Mouse (Mus musculus) lung, postnatal 0 days (tissue): Measurements from ENCODE around the gene Nr2e1. TPM values are rescaled to one million over a fixed set of nuclear protein-coding genes. Genes with fewer than 3 reads are reported as not detected.

Experiments used
- ATAC-seq: fragments of 200-750 bp; cut with Nextera tagmentation; 2 replicates; pipeline ENCODE4 v1.8.0; 2017; ENCODE audit warnings: moderate library complexity
- DNase-seq: peaks from one replicate; pipeline ENCODE4 v3.0.0-alpha.2; 2016; ENCODE audit warnings: low spot score
- H3K27ac ChIP-seq: fragments of 300-500 bp; sonication (generic); 2 replicates; pipeline ENCODE4 v1.5.1; 2014; ENCODE audit warnings: antibody characterized with exemption, mild to moderate bottlenecking, low read length, mixed read lengths
- H3K27me3 ChIP-seq: fragments of 300-500 bp; sonication (generic); replicated peaks from 2 replicates; pipeline ENCODE4 v1.6.1; 2014; ENCODE audit warnings: low read length, mixed read lengths; ENCODE audit not compliant: insufficient read depth
- H3K36me3 ChIP-seq: fragments of 300-500 bp; sonication (generic); 2 replicates; pipeline ENCODE4 v1.6.1; 2014; ENCODE audit warnings: low read length, mixed read lengths; ENCODE audit not compliant: insufficient read depth
- H3K4me1 ChIP-seq: fragments of 300-500 bp; sonication (generic); 2 replicates; pipeline ENCODE4 v1.6.1; 2014; ENCODE audit warnings: antibody characterized with exemption, low read depth, low read length, mixed read lengths; ENCODE audit not compliant: insufficient read depth
- H3K4me2 ChIP-seq: fragments of 300-500 bp; sonication (generic); replicated peaks from 2 replicates; pipeline ENCODE4 v1.6.1; 2014; ENCODE audit warnings: low read depth, mild to moderate bottlenecking, low read length, moderate library complexity, mixed read lengths
- H3K4me3 ChIP-seq: fragments of 300-500 bp; sonication (generic); 2 replicates; pipeline ENCODE4 v1.5.1; 2014; ENCODE audit warnings: low read depth, low read length
- H3K9ac ChIP-seq: fragments of 300-500 bp; sonication (generic); replicated peaks from 2 replicates; pipeline ENCODE4 v1.6.1; 2014; ENCODE audit warnings: low read depth, mild to moderate bottlenecking
- H3K9me3 ChIP-seq: fragments of 300-500 bp; sonication (generic); 2 replicates; pipeline ENCODE4 v1.6.1; 2016; ENCODE audit warnings: low read length, mixed read lengths
- CTCF ChIP-seq: IDR thresholded peaks from 2 replicates; pipeline ENCODE4 v1.5.1; 2016; ENCODE audit warnings: antibody characterized with exemption, mild to moderate bottlenecking
- EP300 ChIP-seq: IDR thresholded peaks from 2 replicates; pipeline ENCODE4 v1.6.1; 2016; ENCODE audit warnings: antibody characterized with exemption, mild to moderate bottlenecking, control low read depth
- WGBS: fragments of 180-500 bp; shearing (Covaris S2); extraction: QIAGEN DNeasy Blood & Tissue Kit; methylation state at CpG from one replicate; pipeline ENCODE4 v1.1.7; 2014; 5-methylcytosine and 5-hydroxymethylcytosine counted together
- polyA plus RNA-seq: library from polyadenylated mRNA; unstranded; fragments of >200 nt; fragmentation: Nextera tagmentation; extraction: Ambion mirVana; gene quantifications from 2 replicates; pipeline ENCODE4 v1.2.1, GENCODE M21; 2015

Gene Nr2e1
- polyA plus RNA-seq, 1 experiment from 2014 or later: not detected

DNA sequence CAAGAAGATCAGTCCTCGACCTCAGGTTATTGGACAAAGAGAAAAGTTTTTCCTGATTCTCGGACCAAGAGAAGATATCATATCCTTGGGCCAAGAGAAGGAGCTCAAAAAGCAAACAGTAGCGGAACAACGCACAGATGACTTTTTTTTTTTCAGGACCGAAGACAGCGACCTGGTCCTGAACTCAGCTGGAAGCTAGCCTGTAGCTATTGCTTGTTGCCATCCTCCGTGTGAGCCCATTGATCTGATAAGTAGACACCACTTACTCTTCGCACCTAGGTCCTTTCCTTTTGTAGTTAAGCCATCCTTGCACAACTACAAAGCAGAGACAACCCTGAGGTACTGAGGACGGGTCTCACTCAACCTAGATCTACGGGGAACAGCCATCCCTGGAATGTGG lies 8.8 kb downstream of the Nr2e1 start:
- TF ChIP-seq EP300: no peak
- TF ChIP-seq CTCF: no peak
- Histone ChIP-seq H3K27me3 (peaks cover 67% of the 10 kb centered on the region), H3K4me1 (no peaks in the 10 kb centered on the region; the same call in 1 of the 2 replicates), H3K9me3 (no peaks in the 10 kb centered on the region), H3K4me3 (no peak overlapping the region), H3K36me3 (no peaks in the 10 kb centered on the region), H3K4me2 (no peak overlapping the region), H3K9ac (no peak overlapping the region), H3K27ac (no peak overlapping the region)
- 3% methylated on average over 10 of the region's 10 CpGs for WGBS
- DNase-seq (peak; percentile 25), ATAC-seq (no peak)

DNA sequence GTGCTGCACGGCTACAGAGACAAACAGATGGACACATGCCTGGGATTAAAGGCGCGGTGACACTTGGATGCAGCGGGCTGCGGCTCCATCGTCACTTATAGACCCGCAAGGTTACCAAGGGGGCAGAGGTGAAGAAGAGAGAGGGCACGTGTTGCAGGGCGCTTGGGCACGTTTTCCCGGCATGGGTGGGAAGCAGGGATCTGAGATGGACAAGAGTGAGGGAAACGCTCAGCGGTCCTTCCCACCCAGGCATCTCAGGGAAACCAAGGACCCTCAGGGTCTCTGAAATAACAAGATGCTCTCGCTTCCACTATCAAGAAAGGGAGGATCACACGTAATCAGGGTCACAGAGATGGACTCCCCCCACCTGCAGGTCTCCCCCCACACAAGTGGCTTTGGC lies 10.5 kb downstream of the Nr2e1 start:
- DNase-seq: no peak
- Histone ChIP-seq H3K27me3 (peaks cover 53% of the 10 kb centered on the region), H3K4me2 (no peak overlapping the region)

DNA sequence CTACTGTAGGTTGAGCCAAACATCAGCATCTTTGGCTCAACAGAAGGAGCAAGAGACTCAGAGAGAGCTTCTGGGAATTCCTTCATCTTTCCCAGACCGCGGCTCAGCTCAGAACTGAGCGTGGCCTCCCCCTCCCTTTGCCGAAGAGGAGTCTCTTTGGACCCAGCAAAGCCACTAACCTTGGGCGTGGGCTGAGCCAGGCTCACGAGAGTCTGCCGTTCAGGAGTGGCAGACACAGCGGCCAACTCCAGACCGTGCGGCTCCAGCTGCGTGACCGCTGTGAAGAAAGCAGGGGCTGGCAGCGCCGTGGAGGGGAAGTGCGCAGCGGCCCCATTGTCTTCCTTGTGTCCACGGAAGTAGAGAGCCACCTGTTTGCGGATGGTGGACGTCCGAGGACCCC lies 10.9 kb downstream of the Nr2e1 start:
- Histone ChIP-seq H3K4me1 (no peaks in the 10 kb centered on the region; the same call in 1 of the 2 replicates), H3K4me2 (no peak overlapping the region), H3K36me3 (no peaks in the 10 kb centered on the region), H3K27me3 (peaks cover 49% of the 10 kb centered on the region), H3K27ac (no peak overlapping the region), H3K4me3 (no peak overlapping the region), H3K9ac (no peak overlapping the region), H3K9me3 (no peaks in the 10 kb centered on the region)
- DNase-seq (no peak), ATAC-seq (no peak)
- under 1% methylated on average over 20 of the region's 20 CpGs for WGBS
- TF ChIP-seq CTCF (no peak), EP300 (no peak)

More for the DNA sequence above, 10.5 kb downstream of the Nr2e1 start:
- 5% methylated on average over 15 of the region's 15 CpGs for WGBS
- TF ChIP-seq CTCF: no peak
- TF ChIP-seq EP300: no peak
- Histone ChIP-seq H3K9ac (no peak overlapping the region), H3K27ac (no peak overlapping the region), H3K9me3 (no peaks in the 10 kb centered on the region), H3K4me3 (no peak overlapping the region), H3K36me3 (no peaks in the 10 kb centered on the region), H3K4me1 (no peaks in the 10 kb centered on the region; the same call in 1 of the 2 replicates)
- no peak for ATAC-seq

DNA sequence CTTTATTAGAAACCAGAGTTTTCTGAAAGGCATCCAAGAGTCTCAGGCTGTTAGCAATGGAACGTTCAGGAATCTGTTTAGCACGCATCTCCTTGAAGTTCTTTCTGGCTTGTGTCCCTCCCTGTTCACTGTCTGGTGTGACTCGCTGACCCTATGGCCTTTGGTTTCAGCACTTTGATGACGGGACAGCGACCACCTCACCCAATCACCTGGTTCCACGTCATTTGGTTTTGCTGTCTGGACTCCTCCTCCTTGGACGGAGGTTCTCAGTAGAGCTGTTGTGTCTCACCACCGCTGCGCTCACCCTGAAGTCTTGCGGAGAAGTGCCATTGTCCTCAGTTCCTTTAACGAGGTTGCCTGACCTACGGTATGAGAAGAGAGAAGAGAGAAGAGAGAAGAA lies 21.2 kb downstream of the Nr2e1 start:
- peak; percentile 52 for DNase-seq
- Histone ChIP-seq H3K9me3 (no peaks in the 10 kb centered on the region), H3K4me2 (no peak overlapping the region), H3K36me3 (no peaks in the 10 kb centered on the region), H3K9ac (no peak overlapping the region), H3K27me3 (peaks cover 14% of the 10 kb centered on the region; the same call in 1 of the 2 replicates), H3K4me3 (no peak overlapping the region), H3K4me1 (no peaks in the 10 kb centered on the region), H3K27ac (no peak overlapping the region)
- under 1% methylated on average over 12 of the region's 12 CpGs for WGBS
- TF ChIP-seq CTCF (no peak), EP300 (no peak)
- peak; percentile 44; the same call in 1 of the 2 replicates for ATAC-seq

DNA sequence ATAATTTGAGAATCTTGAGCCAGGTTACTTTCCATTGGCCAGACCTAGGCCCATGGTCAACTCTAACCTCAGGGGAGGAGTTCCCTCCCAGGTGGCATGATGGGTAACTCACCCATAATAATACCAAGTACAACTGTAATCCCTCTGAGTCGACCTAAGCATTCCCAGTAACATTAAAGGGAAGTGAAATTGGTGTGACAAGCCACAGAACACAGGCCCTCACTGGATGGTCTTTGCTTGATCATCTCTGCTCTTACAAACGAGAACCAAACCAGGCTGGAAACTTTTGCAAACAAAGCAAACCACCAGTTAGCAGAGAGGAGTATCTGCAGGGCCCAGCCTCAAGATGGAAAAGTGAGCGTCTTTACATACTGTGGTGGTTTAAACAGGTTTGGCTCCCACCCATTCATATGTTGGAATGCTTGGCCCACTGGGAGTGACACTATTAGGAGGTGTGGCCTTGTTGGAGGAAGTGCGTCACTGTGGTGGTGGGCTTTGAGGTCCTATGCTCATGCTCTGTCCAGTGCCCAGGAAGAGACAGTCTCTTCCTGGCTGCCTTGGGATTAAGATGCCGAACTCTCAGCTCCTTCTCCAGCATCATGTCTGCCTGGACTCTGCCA lies 23.7 kb downstream of the Nr2e1 start:
- ATAC-seq (no peak), DNase-seq (no peak)
- 70% methylated on average over 5 of the region's 5 CpGs for WGBS
- no peak overlapping the region for H3K4me3 ChIP-seq
- H3K27me3 ChIP-seq: peaks cover 11% of the 10 kb centered on the region; the same call in 1 of the 2 replicates
- H3K4me2 ChIP-seq: no peak overlapping the region
- TF ChIP-seq CTCF (no peak), EP300 (no peak)
- no peak overlapping the region for H3K9ac ChIP-seq
- H3K27ac ChIP-seq: no peak overlapping the region
- no peaks in the 10 kb centered on the region for H3K36me3 ChIP-seq
- no peaks in the 10 kb centered on the region for H3K9me3 ChIP-seq
- H3K4me1 ChIP-seq: no peaks in the 10 kb centered on the region

DNA sequence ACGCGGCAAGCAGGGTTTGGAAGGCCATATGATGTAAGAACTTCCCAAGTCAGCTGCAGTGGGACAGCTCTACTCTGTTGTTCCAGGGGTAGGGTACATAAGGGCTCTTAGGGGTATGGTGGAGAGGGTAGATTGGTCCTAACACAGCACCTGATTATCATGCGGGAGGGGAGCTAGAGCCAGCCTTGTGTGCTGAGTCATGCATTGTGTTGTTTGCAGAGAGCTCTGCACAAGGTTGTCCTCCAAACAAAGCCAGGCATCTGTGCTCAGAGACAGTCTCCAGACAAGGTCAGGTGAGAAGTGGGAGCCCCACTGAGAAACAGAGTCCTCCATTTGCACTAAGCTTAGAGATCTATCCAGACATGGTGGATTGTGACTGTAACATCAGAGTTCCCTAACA lies 36.9 kb downstream of the Nr2e1 start:
- no peak overlapping the region for H3K4me2 ChIP-seq
- no peak overlapping the region for H3K27ac ChIP-seq
- H3K9ac ChIP-seq: no peak overlapping the region
- H3K4me1 ChIP-seq: no peaks in the 10 kb centered on the region
- WGBS: 79% methylated on average over 3 of the region's 3 CpGs
- no peak overlapping the region for H3K4me3 ChIP-seq
- ATAC-seq (no peak), DNase-seq (no peak)
- H3K36me3 ChIP-seq: no peaks in the 10 kb centered on the region
- TF ChIP-seq EP300: no peak
- no peak for TF ChIP-seq CTCF
- no peaks in the 10 kb centered on the region for H3K9me3 ChIP-seq
- H3K27me3 ChIP-seq: no peaks in the 10 kb centered on the region
